Mouse (Mus musculus) liver, embryonic 14.5 days (tissue): ENCODE measurements around the gene Kif6. TPM values are rescaled to one million over a fixed set of nuclear protein-coding genes. Genes with fewer than 3 reads are reported as not detected.

Source experiments
- ATAC-seq: fragments of 200-750 bp; cut with Nextera tagmentation; 2 replicates; pipeline ENCODE4 v1.8.0; 2017; ENCODE audit warnings: moderate number of reproducible peaks, mild to moderate bottlenecking, moderate library complexity; ENCODE audit not compliant: insufficient read depth
- DNase-seq, 3 experiments: peaks; one replicate each; pipeline ENCODE4 v3.0.0-alpha.2; 2012 to 2013; ENCODE audit warnings: low read depth in 3 of 3, low spot score in 3 of 3
- H3K27ac ChIP-seq: fragments of 300-500 bp; sonication (generic); 2 replicates; pipeline ENCODE4 v1.5.1; 2014; ENCODE audit warnings: moderate library complexity, mild to moderate bottlenecking, control low read depth, inconsistent platforms
- H3K27me3 ChIP-seq: fragments of 300-500 bp; sonication (generic); 2 replicates; pipeline ENCODE4 v1.6.1; 2014; ENCODE audit warnings: mild to moderate bottlenecking, low read length, moderate library complexity; ENCODE audit not compliant: control insufficient read depth, insufficient read depth
- H3K36me3 ChIP-seq: fragments of 300-500 bp; sonication (generic); replicated peaks from 2 replicates; pipeline ENCODE4 v1.6.1; 2014; ENCODE audit warnings: low read depth; ENCODE audit not compliant: control insufficient read depth, insufficient read depth
- H3K4me1 ChIP-seq, 2 experiments: fragments of 200-500 bp in 1 of 2; fragments of 300-500 bp in 1 of 2; sonication (generic) in 1 of 2; replicated peaks; 2 replicates each; pipeline ENCODE4 v1.6.1; 2012 to 2014; ENCODE audit warnings: antibody characterized with exemption in 1 of 2, inconsistent platforms in 1 of 2, low read length in 1 of 2; ENCODE audit not compliant: control insufficient read depth in 2 of 2, insufficient read depth in 2 of 2
- H3K4me2 ChIP-seq: fragments of 300-500 bp; sonication (generic); 2 replicates; pipeline ENCODE4 v1.6.1; 2014; ENCODE audit warnings: low read depth, mild to moderate bottlenecking, control low read depth, moderate library complexity
- H3K4me3 ChIP-seq, 2 experiments: fragments of 200-500 bp in 1 of 2; fragments of 300-500 bp in 1 of 2; sonication (generic) in 1 of 2; 2 replicates each; pipeline ENCODE4 v1.5.1; 2012 to 2014; ENCODE audit warnings: low read depth in 2 of 2, low read length in 2 of 2, mild to moderate bottlenecking in 2 of 2, control low read depth in 1 of 2, inconsistent platforms in 1 of 2, moderate library complexity in 1 of 2; ENCODE audit not compliant: insufficient read depth in 1 of 2
- H3K9ac ChIP-seq: fragments of 300-500 bp; sonication (generic); replicated peaks from 2 replicates; pipeline ENCODE4 v1.6.1; 2014; ENCODE audit warnings: mild to moderate bottlenecking, control low read depth, moderate library complexity
- H3K9me3 ChIP-seq: fragments of 300-500 bp; sonication (generic); 2 replicates; pipeline ENCODE4 v1.6.1; 2016; ENCODE audit warnings: low read length, mixed read lengths; ENCODE audit not compliant: control insufficient read depth
- CTCF ChIP-seq: IDR thresholded peaks from 2 replicates; pipeline ENCODE4 v1.5.1; 2016; ENCODE audit warnings: antibody characterized with exemption, low read depth, control low read depth
- EP300 ChIP-seq: IDR thresholded peaks from 2 replicates; pipeline ENCODE4 v1.6.1; 2016; ENCODE audit warnings: antibody characterized with exemption, low read depth
- WGBS: fragments of 180-500 bp; shearing (Covaris S2); extraction: QIAGEN DNeasy Blood & Tissue Kit; methylation state at CpG from one replicate; pipeline ENCODE4 v1.1.7; 2014; ENCODE audit not compliant: insufficient replicate concordance; 5-methylcytosine and 5-hydroxymethylcytosine counted together
- polyA plus RNA-seq, 2 experiments: library from polyadenylated mRNA; depleted of rRNA in 1 of 2; stranded (reverse) in 1 of 2; unstranded in 1 of 2; fragments of >200 nt; fragmentation: Nextera tagmentation in 1 of 2; extraction: Ambion mirVana in 1 of 2; gene quantifications; 2 replicates each; pipeline versions ENCODE4 v1.2.1 to v1.2.3; 2012 to 2014

Gene Kif6
- 0.06 and 0.11 TPM in 2 replicates for polyA plus RNA-seq (2012; rRNA removed)
- 0.09 TPM in 1 of 2 replicates, not detected in the other for polyA plus RNA-seq (2014; fragmentation: Nextera tagmentation; extraction: Ambion mirVana)

DNA sequence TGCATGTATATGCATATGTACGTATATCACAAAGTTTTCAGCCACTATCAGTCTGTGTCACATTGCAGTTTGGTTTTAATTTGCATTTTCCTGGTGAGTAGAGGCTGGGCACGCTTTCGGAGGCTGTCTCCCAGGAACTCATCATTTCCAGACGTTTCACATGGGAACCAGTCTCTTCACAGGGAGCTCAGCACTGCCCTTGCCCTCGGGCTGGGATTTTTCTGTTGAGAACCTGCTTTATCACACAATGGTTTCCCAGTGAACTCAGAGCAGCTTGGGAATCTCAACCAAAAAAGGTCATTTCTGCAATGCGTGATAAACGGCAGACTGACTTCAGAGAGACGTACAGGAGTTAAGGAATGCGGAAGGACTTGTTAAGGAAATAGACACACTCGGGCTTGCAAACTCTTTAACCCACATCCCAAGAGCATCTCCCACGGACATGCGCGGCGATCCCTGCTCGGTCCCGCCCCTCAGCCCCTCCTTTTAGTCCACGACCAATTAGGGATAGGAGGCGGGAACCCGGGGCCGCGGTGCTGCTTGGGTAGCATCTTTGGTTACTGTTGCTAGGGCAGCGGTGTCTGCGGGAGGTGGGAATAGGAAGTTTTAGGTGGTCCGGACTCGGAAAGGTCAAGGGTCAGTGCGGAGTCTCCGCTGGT lies at the start of gene Kif6:
Gene Kif6, plus strand, starts transcription at position 560 of the 659 bp plus-strand sequence.
- TF ChIP-seq CTCF (no peak), EP300 (no peak)
- Histone ChIP-seq H3K4me2 (peak within 1 kb of the TSS; percentile 53), H3K27ac (no peak within 1 kb of the TSS), H3K36me3 (no peaks in the 10 kb centered on the region), H3K4me3 (peak within 1 kb of the TSS; percentile 42 to 62), H3K4me1 (0 out of 4 replicates have a peak, but pooled peaks cover 0 to 3% of the 10 kb centered on the region in 2 experiments), H3K9ac (no peak within 1 kb of the TSS), H3K9me3 (no peaks in the 10 kb centered on the region), H3K27me3 (no peaks in the 10 kb centered on the region)
- 1% methylated on average over 27 of the region's 27 CpGs for WGBS
- ATAC-seq (peak; percentile 53; the same call in 1 of the 2 replicates), DNase-seq (peak in 1 of 3 experiments; percentile 6)

DNA sequence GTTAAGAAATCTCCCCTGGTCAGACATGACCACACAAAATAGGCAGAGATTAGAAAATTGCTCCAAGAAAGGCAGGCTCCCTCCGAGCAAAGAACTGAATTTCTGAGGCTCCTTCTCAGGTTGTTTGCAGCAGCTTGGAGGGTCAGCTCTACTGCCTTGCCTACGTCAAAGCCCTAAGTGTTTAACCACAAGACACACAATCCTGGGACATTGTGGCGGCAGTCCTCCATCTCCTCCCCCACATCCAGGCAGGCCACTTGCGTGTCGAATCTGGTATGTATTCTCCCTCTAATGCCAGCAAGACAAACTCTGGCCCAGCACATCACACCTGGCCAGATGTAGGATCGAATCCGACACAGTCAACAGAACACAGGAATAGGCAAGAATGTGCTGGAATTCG lies 46.2 kb upstream of the Kif6 start:
- Histone ChIP-seq H3K4me2 (no peak overlapping the region), H3K27ac (no peak overlapping the region), H3K36me3 (no peaks in the 10 kb centered on the region), H3K4me1 (no peaks in the 10 kb centered on the region), H3K27me3 (peaks cover 7% of the 10 kb centered on the region), H3K9ac (no peak overlapping the region), H3K4me3 (no peak overlapping the region), H3K9me3 (no peaks in the 10 kb centered on the region)
- TF ChIP-seq CTCF (no peak), EP300 (no peak)
- WGBS, result 53% methylated on average over 8 of the region's 8 CpGs
- DNase-seq, result no peak
- ATAC-seq, result no peak

DNA sequence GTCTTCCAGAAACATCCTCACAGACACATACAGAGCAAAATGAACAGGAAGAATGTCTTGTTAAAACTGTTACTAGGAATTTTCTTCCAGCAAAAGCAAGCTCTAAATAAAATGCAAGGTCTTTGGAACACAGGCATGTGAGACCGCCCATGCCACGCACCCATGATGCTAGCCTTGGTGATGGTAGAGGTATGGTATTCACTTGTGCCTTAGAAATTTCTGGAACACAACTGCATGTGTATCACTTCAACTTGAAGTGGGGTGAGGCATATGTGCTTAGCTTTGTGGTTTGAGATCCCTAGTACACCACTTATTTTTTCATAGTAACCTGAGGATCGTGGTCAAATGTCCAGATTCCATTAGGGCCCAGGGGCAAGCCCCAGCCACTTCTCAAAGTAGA lies 37.6 kb upstream of the Kif6 start:
- no peaks in the 10 kb centered on the region for H3K27me3 ChIP-seq
- no peak overlapping the region for H3K4me2 ChIP-seq
- no peaks in the 10 kb centered on the region for H3K4me1 ChIP-seq
- H3K36me3 ChIP-seq, result no peaks in the 10 kb centered on the region
- H3K9me3 ChIP-seq, result no peaks in the 10 kb centered on the region
- no peak overlapping the region for H3K27ac ChIP-seq
- ATAC-seq, result no peak
- no peak overlapping the region for H3K4me3 ChIP-seq
- 73% methylated on average over 3 of the region's 3 CpGs for WGBS
- no peak for TF ChIP-seq EP300
- no peak for TF ChIP-seq CTCF
- no peak for DNase-seq
- no peak overlapping the region for H3K9ac ChIP-seq

DNA sequence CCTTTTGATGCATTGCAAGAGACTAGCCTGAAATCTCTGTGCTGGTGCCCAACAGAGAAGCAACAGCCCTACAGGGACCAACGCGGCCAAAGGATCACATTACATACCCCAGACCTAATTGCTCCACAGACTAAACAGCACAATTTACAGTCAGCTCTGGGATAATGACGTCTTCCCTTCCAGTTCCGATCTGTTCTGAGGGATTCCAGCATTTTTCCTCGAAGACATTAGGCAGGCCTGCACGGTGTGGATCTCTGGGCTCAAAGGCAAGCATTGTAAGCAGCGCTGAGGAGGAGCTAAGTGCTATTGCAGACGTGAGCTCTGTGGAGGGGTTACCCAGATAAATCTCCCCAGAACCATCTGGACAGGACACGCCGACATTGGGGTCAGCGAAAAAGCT lies 32.5 kb upstream of the Kif6 start:
- ATAC-seq (no peak), DNase-seq (no peak)
- H3K36me3 ChIP-seq, result no peaks in the 10 kb centered on the region

DNA sequence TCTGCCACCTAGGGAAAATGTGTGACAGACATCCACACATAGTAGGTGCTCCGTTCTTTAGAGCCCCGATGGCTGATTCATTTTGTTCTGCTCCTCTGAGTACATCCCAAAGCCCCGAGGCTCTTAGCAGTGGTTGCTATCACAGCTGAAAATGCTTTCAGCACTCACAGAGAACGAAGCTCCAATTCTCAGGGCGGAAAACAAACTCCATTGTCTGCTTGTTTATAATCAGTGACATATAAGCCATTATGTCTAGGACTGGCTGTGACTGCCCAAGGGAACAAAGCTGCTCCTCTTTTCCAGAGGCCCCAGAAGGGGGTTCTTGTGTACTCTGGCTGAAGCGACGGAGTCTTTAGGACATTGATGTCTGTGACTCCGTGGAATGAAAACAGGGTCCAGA lies 24.9 kb upstream of the Kif6 start:
- Histone ChIP-seq H3K4me3 (no peak overlapping the region), H3K9me3 (no peaks in the 10 kb centered on the region), H3K27ac (no peak overlapping the region), H3K4me2 (no peak overlapping the region), H3K4me1 (no peaks in the 10 kb centered on the region), H3K36me3 (no peaks in the 10 kb centered on the region), H3K9ac (no peak overlapping the region), H3K27me3 (no peaks in the 10 kb centered on the region)
- ATAC-seq (no peak), DNase-seq (no peak)
- 52% methylated on average over 8 of the region's 8 CpGs for WGBS
- no peak for TF ChIP-seq CTCF
- TF ChIP-seq EP300, result no peak

More for the DNA sequence above, 32.5 kb upstream of the Kif6 start:
- no peaks in the 10 kb centered on the region for H3K4me1 ChIP-seq
- WGBS, result 43% methylated on average over 11 of the region's 11 CpGs
- no peaks in the 10 kb centered on the region for H3K9me3 ChIP-seq
- H3K27ac ChIP-seq, result no peak overlapping the region
- no peak overlapping the region for H3K4me2 ChIP-seq
- no peak overlapping the region for H3K9ac ChIP-seq
- TF ChIP-seq CTCF, result no peak
- no peak for TF ChIP-seq EP300
- H3K27me3 ChIP-seq, result no peaks in the 10 kb centered on the region
- H3K4me3 ChIP-seq, result no peak overlapping the region
